Mouse (Mus musculus): Measurements from ENCODE around the gene Prune1.

- no peak for TF ChIP-seq CTCF (IDR thresholded peaks at IDR 0.05; ENCODE audit: low read depth)
- TF ChIP-seq EP300 (optimal IDR thresholded peaks at IDR 0.05), result no peak
Measured at GRCm38 (mm10) chr3:95283589-95283941, 1.7 kb upstream of the Prune1 start.
